Mouse (Mus musculus): Measurements from ENCODE around the gene Krt86. TPM values are rescaled to one million over a fixed set of nuclear protein-coding genes. Genes with fewer than 3 reads are reported as not detected.
"Not testable (repeated sequence)": the region's sequence is repeated elsewhere in the genome, so short reads cannot be mapped to it uniquely, and the experiment has no call there.

Gene Krt86
- total RNA-seq, 2 experiments from 2014 or later: not detected

- no peak for ATAC-seq (replicated peaks; ENCODE audit: poor library complexity, severe bottlenecking)
Measured at GRCm38 (mm10) chr15:101491431-101491830, 18.2 kb downstream of the Krt86 start, which contains the start of gene Krt83. Krt83 (minus strand) TSS chr15:101491512.

DNA sequence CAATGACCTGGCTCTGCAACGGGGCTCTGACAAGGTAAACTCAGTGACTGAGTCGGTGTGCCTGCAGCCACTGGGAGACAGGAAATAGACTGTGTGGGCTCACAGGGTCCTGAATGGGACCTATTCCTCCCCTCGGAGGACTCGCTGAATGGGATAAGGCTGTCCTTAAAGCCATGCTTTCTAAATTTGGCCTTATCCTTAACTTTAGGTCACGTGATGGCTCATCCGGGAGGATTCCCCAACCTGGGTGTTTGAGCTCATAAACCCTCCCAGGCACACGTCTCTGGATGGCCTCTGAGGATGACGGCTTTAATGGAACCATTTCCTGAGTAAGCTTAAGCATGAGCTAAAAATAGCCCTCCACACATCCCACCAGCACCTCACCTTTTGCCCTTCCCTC lies 19.4 kb downstream of the Krt86 start:
- ATAC-seq (replicated peaks; ENCODE audit: poor library complexity, severe bottlenecking): no peak

DNA sequence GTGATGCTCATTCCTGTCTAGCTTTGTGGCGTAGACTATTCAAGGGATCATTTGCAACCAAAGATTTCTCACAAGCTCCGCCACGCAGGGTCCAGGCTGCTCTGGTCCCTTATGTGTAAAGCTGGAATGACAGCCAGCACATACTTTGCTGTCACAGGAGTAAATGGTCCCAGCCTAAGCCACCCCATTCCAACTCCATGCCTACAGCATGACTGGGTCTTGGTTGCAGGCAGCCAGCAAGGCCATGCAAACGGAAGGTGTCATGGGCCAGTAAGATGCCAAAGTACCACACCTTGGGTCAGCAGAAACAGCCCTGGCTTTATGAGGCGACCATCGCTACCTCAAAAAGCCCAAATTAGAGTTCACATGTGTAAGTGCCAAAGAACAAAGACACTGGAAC lies 20.4 kb downstream of the Krt86 start:
- ATAC-seq (replicated peaks; ENCODE audit: poor library complexity, severe bottlenecking): no peak

- no peak for ATAC-seq (replicated peaks; ENCODE audit: poor library complexity, severe bottlenecking)
Measured at GRCm38 (mm10) chr15:101494203-101494602, 20.9 kb downstream of the Krt86 start.

- no peak for ATAC-seq (replicated peaks; ENCODE audit: poor library complexity, severe bottlenecking)
Measured at GRCm38 (mm10) chr15:101495266-101495665, 22.0 kb downstream of the Krt86 start.

GRCm38 (mm10) chr15:101497181-101497580 lies 23.9 kb downstream of the Krt86 start:
- ATAC-seq (replicated peaks; ENCODE audit: poor library complexity, severe bottlenecking): no peak; the same call in 1 of the 2 replicates

DNA sequence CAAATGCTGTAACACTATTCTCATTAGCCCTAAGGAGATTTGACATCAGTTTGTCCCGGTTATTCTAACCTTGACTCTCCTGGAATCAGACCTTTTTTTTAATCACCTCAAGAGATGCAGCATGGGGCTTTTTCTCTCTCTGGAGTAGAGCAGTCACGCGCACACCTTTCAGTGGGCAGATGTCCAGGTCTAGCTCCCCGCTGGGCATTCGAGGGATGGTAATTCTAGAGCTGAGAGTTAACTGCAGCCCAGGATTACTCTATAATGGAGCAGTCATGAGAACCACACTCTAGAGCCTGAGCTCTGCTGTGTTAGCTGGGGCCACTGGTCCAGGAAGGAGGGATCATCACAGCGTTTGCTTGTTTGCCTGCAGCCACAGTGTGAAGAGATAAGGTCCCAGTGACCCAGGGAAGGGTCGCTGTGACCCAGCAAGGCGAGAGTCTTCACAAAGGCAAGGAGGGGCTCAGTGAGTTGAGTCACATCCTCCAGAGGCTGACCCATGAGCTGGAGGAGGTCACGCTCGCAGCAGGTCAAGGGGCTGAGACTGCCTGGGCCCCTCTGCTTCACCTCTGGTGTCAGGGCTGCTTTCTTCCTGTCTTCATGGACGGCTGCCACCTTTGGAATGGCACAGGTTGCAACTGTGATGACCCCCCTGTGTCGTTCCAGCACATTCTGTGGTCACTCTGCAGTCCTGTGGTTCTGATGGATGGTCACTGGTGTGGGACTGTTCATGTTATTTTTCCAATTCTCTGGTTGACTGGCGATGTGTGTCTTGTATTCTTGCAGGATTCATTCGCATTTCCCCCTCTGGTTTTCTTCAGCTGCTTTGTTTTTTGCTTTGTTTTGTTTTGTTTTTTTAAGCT lies 33.8 kb downstream of the Krt86 start:
- ATAC-seq (replicated peaks; ENCODE audit: poor library complexity, severe bottlenecking): no peak

DNA sequence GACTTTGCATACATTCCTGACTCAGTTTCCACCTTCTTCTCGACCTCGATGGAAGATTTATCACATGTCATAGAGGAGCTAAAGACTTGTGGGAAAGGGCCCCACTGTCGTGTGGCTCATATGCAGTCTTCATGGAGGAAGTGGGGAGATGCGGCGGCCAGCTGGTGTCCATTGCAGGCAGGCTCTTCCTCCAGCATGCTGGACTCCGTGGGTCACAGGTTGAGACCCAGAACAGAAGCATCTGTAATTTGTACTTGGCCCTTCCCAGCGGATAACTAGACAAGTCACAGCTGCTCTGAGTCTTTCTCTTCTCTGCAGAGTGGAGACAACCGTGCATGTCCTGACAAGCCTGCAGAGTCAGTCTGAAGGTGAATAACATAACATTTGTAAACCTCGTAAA lies 35.0 kb downstream of the Krt86 start:
- ATAC-seq (replicated peaks; ENCODE audit: poor library complexity, severe bottlenecking): no peak

GRCm38 (mm10) chr15:101517161-101517560 lies 43.9 kb downstream of the Krt86 start, which contains the start of gene Gm49425:
Gm49425 (minus strand) TSS chr15:101517261.
- not testable (repeated sequence) for ATAC-seq (replicated peaks; ENCODE audit: poor library complexity, severe bottlenecking)

DNA sequence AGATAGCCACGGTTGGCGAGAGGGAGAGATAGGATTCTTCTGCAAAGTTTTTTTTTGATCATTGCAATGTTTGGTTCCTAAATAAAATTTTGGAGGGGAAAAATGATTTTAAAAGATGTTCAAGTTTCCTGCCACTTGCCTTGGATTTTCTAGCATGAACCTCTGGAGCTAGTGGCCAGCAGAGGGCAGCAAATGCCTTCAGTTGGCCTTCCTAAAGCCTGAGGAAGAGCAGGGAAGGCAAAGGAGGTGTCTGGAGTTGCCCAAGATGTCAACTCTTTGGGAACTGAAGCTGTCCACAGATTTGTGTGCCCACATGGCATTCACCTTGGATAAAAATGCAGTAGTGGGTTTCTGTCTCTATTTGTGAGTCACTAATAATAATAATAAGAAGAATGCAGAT lies 46.5 kb downstream of the Krt86 start:
- ATAC-seq (replicated peaks; ENCODE audit: poor library complexity, severe bottlenecking): no peak; the same call in 1 of the 2 replicates

GRCm38 (mm10) chr15:101522556-101523232 lies 49.4 kb downstream of the Krt86 start:
- ATAC-seq (replicated peaks; ENCODE audit: poor library complexity, severe bottlenecking): no peak

Other genes with a start within 250 kb of the Krt86 start
- 3.2 and 4.1 TPM in 2 replicates for gene Grasp, start 249.3 kb upstream of the Krt86 start, total RNA-seq (2014; fragmentation: Nextera tagmentation)
- 0.26 and 1.0 TPM in 2 replicates for gene Grasp, start 249.3 kb upstream of the Krt86 start, total RNA-seq (2017)
- gene Nr4a1, start 219.2 kb upstream of the Krt86 start, total RNA-seq (2014; fragmentation: Nextera tagmentation): 1.4 and 4.0 TPM in 2 replicates
- 2.4 and 4.1 TPM in 2 replicates for gene Nr4a1, start 219.2 kb upstream of the Krt86 start, total RNA-seq (2017)
- gene Atg101, start 189.2 kb upstream of the Krt86 start, total RNA-seq (2014; fragmentation: Nextera tagmentation): 35.3 and 36.0 TPM in 2 replicates
- 51.9 and 60.6 TPM in 2 replicates for gene Atg101, start 189.2 kb upstream of the Krt86 start, total RNA-seq (2017)
- 0.60 TPM in 1 of 2 replicates, not detected in the other for gene 6030408B16Rik, start 180.3 kb upstream of the Krt86 start, total RNA-seq (2014; fragmentation: Nextera tagmentation)
- 0.86 TPM in 1 of 2 replicates, not detected in the other for gene 6030408B16Rik, start 180.3 kb upstream of the Krt86 start, total RNA-seq (2017)
- gene Krt80, start 103.3 kb upstream of the Krt86 start, total RNA-seq (2014; fragmentation: Nextera tagmentation): 3.2 and 4.2 TPM in 2 replicates
- 1.2 and 1.3 TPM in 2 replicates for gene Krt80, start 103.3 kb upstream of the Krt86 start, total RNA-seq (2017)
- 0.21 and 0.67 TPM in 2 replicates for gene Krt7, start 62.4 kb upstream of the Krt86 start, total RNA-seq (2014; fragmentation: Nextera tagmentation)
- 0.39 TPM in 1 of 2 replicates, not detected in the other for gene Krt7, start 62.4 kb upstream of the Krt86 start, total RNA-seq (2017)
- gene Krt87, start 34.7 kb upstream of the Krt86 start, total RNA-seq (2014; fragmentation: Nextera tagmentation): not detected in 2 replicates
- not detected in 2 replicates for gene Krt87, start 34.7 kb upstream of the Krt86 start, total RNA-seq (2017)
- gene Krt88, start 25.7 kb upstream of the Krt86 start, total RNA-seq (2014; fragmentation: Nextera tagmentation): not detected in 2 replicates
- not detected in 2 replicates for gene Krt88, start 25.7 kb upstream of the Krt86 start, total RNA-seq (2017)
- gene Krt81, start 9.7 kb upstream of the Krt86 start, total RNA-seq (2014; fragmentation: Nextera tagmentation): not detected in 2 replicates
- not detected in 2 replicates for gene Krt81, start 9.7 kb upstream of the Krt86 start, total RNA-seq (2017)
- gene Krt83, start 18.0 kb downstream of the Krt86 start, total RNA-seq (2014; fragmentation: Nextera tagmentation): not detected in 2 replicates
- 0.34 TPM in 1 of 2 replicates, not detected in the other for gene Krt83, start 18.0 kb downstream of the Krt86 start, total RNA-seq (2017)
- not detected in 2 replicates for gene Gm49425, start 43.8 kb downstream of the Krt86 start, total RNA-seq (2014; fragmentation: Nextera tagmentation)
- gene Gm49425, start 43.8 kb downstream of the Krt86 start, total RNA-seq (2017): not detected in 2 replicates
- gene Krt84, start 59.3 kb downstream of the Krt86 start, total RNA-seq (2014; fragmentation: Nextera tagmentation): not detected in 2 replicates
- gene Krt84, start 59.3 kb downstream of the Krt86 start, total RNA-seq (2017): not detected in 2 replicates
- gene Krt82, start 77.2 kb downstream of the Krt86 start, total RNA-seq (2014; fragmentation: Nextera tagmentation): not detected in 2 replicates
- not detected in 2 replicates for gene Krt82, start 77.2 kb downstream of the Krt86 start, total RNA-seq (2017)
- gene Krt90, start 89.5 kb downstream of the Krt86 start, total RNA-seq (2014; fragmentation: Nextera tagmentation): not detected in 2 replicates
- gene Krt90, start 89.5 kb downstream of the Krt86 start, total RNA-seq (2017): not detected in 2 replicates
- gene Krt75, start 100.4 kb downstream of the Krt86 start, total RNA-seq (2014; fragmentation: Nextera tagmentation): not detected in 2 replicates
- gene Krt75, start 100.4 kb downstream of the Krt86 start, total RNA-seq (2017): not detected in 2 replicates
- gene Gm5414, start 154.7 kb downstream of the Krt86 start, total RNA-seq (2014; fragmentation: Nextera tagmentation): not detected in 2 replicates
- not detected in 2 replicates for gene Gm5414, start 154.7 kb downstream of the Krt86 start, total RNA-seq (2017)
- not detected in 2 replicates for gene Gm5478, start 173.9 kb downstream of the Krt86 start, total RNA-seq (2014; fragmentation: Nextera tagmentation)
- gene Gm5478, start 173.9 kb downstream of the Krt86 start, total RNA-seq (2017): not detected in 2 replicates
- gene Krt6b, start 206.8 kb downstream of the Krt86 start, total RNA-seq (2014; fragmentation: Nextera tagmentation): not detected in 2 replicates
- gene Krt6b, start 206.8 kb downstream of the Krt86 start, total RNA-seq (2017): not detected in 2 replicates
- not detected in 2 replicates for gene Krt6a, start 220.8 kb downstream of the Krt86 start, total RNA-seq (2014; fragmentation: Nextera tagmentation)
- gene Krt6a, start 220.8 kb downstream of the Krt86 start, total RNA-seq (2017): not detected in 2 replicates
- gene Krt5, start 239.4 kb downstream of the Krt86 start, total RNA-seq (2014; fragmentation: Nextera tagmentation): not detected in 2 replicates
- gene Krt5, start 239.4 kb downstream of the Krt86 start, total RNA-seq (2017): not detected in 2 replicates